Mouse (Mus musculus): ENCODE measurements around the gene Tbc1d1. TPM values are rescaled to one million over a fixed set of nuclear protein-coding genes. Genes with fewer than 3 reads are reported as not detected.
"Not testable (repeated sequence)": the region's sequence is repeated elsewhere in the genome, so short reads cannot be mapped to it uniquely, and the experiment has no call there.

The Tbc1d1 gene
- total RNA-seq, 2 experiments from 2014 or later: 10.4 to 11.0 TPM

DNA sequence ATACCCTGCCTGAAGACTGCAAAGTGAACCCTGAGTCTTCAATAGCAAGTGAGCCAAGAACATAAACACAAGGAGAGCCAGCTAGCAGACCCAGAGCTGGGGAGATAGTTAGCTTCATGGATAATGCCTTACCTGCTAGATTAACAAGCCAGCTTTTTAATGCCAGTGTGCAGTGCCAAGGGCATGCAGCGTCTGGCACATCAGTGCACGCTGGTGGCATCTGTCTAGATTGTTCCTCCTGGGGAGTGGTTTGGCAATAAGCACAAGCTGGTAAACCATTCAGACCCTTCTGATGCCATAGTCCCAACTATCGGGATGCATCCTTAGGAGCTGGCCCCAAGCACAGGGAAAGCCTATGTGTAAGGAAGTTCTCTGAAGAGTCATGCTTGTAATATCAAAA lies 185.6 kb downstream of the Tbc1d1 start:
- ATAC-seq (replicated peaks; ENCODE audit: low FRiP score, poor library complexity, severe bottlenecking): no peak

DNA sequence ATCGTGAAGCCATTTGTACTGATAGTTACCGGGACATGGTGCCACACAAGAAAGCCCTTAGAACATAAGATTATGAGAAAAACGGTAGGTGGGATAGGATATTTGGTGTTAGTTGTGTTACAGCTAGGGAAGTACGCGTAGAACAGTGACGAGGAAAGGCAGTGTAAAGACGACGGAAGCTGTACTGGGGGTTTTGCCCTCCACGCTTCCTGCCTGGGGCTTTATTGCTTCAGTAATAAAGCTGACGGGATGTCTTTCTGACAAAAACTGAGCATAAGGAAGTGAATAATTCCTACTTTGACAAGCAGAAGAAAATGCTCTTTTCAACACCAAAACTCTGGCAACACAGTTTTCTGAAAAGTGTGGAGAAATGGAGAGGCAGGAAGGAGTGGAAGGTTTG lies 186.0 kb downstream of the Tbc1d1 start:
- no peak for ATAC-seq (replicated peaks; ENCODE audit: low FRiP score, poor library complexity, severe bottlenecking)

DNA sequence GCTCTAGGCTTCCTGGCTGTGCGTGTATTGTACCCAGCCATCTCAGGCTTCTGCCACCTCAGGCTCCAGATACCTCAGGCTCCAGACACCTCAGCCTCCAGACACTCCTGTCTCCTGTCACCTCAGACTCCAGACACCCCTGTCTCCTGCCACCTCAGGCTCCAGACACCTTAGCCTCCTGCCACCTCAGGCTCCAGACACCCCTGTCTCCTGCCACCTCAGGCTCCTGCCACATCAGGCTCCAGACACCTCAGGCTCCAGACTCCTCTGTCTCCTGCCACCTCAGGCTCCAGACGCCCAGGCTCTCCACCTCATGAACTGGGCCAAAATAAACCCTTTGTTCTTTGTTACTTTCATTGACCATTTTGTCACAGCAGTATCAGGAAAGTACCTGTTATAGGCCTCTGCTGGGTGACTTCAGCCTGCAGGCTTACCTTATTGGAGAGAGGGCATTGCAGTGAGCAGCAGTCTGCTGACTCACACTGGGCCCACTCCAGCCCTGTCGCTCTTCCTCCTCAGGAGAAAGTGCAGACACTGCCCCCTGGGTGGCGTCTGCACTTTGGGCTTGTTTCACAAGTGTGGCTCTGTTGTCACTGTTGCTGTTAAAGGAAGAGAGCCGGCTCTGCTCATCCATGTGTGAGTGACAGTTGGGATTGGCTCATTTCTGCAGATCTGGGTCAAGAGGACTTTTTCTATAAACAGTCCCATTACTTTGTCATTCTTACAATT lies 188.0 kb downstream of the Tbc1d1 start:
- no peak for ATAC-seq (replicated peaks; ENCODE audit: low FRiP score, poor library complexity, severe bottlenecking)

DNA sequence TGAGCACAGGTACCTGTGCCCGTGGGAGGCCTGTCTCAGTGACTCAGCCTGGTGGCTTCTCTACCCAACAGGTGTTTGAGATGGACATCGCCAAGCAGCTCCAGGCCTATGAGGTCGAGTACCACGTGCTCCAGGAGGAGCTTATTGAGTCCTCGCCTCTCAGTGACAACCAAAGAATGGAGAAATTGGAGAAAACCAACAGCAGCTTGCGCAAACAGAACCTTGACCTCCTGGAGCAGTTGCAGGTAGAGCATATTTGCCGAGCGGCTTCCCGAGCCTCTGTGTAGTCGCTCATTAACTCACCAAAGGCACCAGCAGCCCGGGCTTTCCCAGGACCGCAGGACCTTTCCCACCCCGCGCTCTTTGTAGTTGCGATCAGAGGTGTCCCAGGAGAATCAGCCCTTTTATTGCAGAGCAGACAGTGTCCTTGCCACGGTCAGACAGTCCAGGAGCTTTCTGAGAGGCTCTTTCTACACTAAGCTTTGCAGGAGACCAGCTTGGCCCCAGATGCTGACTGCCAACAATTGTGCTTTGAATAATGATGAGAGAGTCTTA lies 189.2 kb downstream of the Tbc1d1 start:
- ATAC-seq (replicated peaks; ENCODE audit: low FRiP score, poor library complexity, severe bottlenecking): no peak

DNA sequence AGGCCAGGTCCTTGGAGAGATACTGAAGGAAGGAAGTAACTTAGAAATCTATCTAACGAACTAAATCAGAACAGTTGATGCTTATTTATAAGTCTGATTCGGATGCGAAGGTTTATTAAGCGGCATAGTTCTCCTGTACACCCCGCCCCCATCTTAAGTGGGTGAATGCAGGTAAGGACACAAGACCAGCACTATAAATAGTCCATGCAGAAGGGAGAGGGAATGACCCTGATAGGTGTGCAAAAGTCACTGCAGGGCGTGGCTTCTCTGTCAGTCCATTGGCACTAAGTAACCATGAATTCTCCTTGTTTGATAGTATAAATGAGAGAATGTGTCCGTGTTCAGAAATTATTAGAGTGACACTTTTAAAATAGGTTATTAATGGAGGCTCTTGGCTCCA lies 189.7 kb downstream of the Tbc1d1 start:
- ATAC-seq (replicated peaks; ENCODE audit: low FRiP score, poor library complexity, severe bottlenecking): no peak

DNA sequence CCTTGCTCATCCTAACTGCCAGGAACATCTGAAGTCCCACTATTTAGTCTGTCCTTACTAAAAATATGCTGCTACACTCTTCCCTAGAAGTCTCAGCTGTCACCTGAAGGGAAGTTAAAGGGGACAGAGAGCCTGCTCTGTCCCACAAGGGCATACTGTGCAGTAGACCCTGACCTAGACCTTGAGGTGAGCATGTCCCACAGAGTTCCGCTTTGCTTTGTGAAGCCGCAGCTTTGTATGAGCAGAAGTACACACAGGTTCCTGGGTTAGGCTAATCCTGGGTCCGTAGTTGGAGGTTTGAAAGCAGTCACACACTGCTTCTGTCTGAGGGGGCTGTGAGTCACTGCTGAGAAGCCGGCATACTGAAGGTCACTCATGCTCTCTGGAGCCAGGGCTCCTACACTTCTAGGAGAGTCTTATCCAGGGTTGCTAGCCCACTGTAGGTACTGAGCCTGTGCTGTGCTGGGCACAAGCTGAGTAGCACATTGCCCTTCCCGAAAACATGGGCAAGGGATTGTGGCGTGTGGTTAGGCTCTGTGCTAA lies 190.3 kb downstream of the Tbc1d1 start:
- no peak; the same call in 1 of the 2 replicates for ATAC-seq (replicated peaks; ENCODE audit: low FRiP score, poor library complexity, severe bottlenecking)

DNA sequence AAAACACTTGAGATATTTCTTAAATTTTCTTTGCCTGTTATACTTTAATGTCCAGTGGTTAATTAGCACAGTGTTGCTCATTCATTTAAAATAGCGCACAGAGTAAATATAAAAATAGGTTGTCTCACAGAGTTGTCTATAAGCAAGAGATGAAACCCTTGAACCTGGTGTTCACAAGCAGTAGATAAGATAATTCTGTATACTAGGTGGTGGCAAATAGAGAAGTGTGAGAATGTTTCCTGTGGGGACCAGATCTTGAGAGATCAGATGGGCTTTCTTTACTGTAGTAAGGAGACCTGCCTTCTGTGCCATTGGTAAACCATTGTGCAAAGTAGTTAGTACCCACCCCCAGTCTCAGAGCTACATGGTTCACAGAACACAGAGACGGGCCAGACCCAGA lies 192.1 kb downstream of the Tbc1d1 start:
- ATAC-seq (replicated peaks; ENCODE audit: low FRiP score, poor library complexity, severe bottlenecking): no peak

DNA sequence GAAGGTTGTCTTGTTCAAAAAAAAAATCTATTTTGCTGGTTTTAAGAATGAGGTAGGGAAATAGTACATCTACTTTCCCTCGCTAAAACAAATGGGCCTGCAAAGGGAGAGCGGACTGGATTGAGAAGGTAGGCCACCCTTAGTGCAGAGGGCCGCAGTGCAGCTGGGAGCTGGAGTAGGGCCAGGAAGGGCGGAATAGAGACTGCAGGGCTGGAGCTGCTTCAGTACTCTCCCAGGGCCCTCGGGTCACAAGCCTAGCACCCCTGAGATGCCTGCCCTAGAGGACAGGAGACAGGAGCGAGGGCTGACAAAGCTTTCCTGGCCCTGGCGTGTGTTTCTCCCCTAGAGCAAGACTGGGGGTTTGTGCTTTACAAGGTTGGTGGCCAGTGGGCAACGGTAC lies 192.7 kb downstream of the Tbc1d1 start:
- no peak for ATAC-seq (replicated peaks; ENCODE audit: low FRiP score, poor library complexity, severe bottlenecking)

DNA sequence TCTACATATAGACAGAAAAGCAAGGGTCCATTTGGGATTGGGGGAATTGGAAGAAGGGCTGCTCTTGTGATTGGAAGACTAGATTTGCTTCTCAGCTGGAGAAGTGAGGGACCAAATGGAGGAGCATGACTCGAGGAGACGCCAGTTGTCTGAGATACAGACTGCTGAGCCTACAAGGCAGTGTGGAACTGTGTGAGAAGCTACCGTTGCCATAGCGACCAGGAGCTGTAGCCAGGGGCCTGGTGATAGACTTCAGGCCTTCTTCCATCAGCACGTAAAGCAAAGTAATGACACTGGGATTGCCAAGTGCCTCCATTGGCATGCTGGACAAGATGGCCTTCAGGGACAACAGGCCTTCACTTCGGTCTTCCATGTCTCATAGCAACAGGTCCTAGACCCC lies 195.9 kb downstream of the Tbc1d1 start:
- no peak for ATAC-seq (replicated peaks; ENCODE audit: low FRiP score, poor library complexity, severe bottlenecking)

DNA sequence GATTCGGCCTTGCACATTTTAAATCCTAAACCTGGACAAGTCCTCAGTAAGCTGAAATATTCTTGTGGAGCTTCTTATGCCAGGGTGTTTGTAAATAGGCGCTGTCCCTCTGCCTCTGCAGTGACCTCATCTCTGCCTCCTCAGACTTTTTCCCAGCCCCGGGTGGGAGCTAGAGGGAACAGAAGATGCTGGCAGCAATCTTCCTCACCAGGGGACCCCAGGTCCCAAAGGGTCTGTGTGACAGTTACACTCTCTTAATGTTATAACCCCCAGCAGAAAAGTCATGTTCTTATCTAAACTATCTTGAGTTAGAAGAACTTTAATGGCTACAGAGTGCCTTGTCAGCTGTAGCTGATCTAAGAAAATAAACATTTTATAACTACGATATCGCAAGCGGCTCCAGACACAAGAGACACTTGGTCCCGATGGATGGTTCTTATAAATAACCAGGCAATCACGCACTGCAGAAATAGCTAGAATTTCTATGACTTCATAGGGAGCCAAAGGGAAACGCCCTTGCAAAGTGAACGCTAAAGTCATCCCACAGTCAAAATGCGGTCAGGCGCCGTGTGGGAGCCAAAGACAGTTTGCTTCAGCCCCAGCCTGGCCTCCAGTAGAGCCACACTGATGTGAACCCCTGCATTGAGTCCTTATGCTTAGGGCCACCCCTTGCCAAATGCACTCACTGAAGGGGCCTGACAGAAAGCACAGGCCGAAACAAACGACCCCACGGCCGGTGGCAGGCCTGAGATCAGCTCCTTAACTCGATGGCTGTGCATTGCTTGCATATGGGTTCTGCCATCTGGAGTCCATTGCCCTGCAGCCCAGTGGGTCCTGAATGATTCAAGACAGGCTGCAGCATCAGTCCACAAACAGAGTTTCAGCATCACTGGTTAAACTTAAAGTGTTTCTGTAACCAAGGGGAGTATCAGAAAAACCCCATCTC lies 202.8 kb downstream of the Tbc1d1 start:
- ATAC-seq (replicated peaks; ENCODE audit: low FRiP score, poor library complexity, severe bottlenecking): no peak

DNA sequence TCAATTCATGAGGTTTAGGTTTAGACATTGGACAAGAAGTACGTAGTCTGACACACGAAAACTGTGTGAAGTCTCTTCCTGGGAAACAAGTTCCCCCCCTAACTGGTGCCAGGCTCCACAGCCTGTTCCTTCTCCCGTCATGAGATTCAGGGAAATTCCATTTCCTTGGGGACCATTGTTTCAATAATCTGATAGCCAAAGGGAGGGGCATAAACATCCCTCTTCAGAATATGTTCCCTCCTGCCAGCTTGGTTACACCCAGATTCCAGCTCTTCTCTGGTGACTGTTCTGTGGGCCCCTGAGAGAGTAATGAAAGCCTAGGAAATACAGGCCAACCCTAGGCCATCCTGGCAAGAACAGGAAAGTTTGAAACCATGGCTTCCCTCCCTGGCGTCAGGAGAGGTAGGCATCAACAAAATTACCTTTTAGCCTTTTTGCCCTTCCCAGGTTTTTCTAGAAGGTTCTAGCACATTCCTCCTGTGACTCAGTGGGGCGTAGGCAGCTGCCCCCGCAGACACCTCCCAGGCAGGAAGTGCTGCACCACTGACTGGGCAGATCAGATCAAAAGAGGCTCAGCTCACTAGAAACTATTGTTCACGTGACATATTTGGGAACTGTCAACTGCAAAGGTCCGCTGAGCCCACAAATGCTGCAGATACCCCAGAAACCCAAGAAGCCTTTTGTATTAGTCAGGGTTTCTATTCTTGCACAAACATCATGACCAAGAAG lies 204.2 kb downstream of the Tbc1d1 start:
- no peak for ATAC-seq (replicated peaks; ENCODE audit: low FRiP score, poor library complexity, severe bottlenecking)

DNA sequence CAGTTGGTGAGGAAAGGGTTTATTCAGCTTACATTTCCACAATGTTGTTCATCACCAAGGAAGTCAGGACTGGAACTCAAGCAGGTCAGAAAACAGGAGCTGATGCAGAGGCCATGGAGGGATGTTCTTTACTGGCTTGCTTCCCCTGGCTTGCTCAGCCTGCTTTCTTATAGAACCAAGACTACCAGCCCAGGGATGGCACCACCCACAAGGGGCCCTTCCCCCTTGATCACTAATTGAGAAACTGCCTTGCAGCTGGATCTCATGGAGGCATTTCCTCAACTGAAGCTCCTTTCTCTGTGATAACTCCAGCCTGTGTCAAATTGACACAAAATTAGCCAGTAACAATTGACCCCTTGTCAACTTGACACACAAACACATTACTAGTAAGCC lies 204.8 kb downstream of the Tbc1d1 start:
- ATAC-seq (replicated peaks; ENCODE audit: low FRiP score, poor library complexity, severe bottlenecking): not testable (repeated sequence)

DNA sequence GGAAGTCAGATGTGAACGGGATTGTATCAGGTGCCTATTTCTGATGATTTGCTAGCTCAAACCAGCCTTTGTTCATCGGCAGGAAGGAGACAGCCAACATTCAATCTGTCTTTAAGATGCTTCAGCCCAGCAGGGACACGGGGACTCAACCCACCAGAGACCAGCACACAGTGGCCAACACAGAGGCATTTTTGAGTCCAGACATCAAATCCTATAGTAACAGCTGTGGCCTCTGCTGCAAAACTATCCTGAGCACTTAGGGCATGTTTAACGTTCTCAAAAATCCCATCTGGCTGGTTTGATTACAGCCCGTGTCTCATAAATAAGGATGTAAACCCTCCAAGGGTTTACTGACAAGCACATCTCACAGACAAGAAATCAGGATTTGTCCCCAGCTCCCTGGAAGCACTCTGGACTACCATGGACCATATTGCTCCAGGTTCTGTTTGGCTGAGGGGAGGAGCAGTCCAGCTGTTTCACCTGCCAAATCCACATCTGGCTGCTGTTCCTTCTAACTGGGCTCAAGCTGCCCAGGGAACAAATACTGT lies 207.8 kb downstream of the Tbc1d1 start:
- ATAC-seq (replicated peaks; ENCODE audit: low FRiP score, poor library complexity, severe bottlenecking): no peak

DNA sequence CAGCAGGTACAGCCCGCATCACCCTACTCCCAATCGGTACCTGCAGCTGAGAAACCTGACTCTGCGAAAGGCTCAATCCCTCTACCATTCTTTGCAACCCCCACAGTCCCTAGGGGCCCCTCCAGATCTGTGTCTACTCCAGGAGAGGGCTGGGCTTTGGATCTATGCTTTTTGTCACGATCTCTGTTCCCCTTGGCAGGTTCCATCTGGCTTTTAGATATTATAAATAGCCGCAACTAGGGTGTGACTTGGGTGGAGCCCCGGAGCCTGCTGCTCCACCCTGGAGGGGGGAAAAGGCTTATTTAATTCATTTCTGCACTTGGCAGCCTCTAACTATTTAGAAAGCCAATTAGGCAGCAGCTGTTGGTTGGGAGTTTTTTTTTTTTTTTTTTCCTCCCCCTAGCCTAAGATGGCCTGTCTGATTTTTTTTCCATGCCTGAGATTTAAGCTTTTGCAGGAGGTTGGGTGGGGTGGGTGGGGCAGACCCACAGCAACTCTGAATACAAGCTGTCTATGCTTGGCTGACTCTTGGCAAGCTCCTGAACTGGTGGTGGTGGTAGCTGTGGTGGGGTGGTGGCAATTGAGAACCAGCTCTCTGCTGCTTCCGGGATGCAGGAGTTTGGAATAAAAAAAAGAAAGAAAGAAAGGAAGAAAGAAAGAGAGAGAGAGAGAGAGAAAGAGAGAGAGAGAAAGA lies 208.5 kb downstream of the Tbc1d1 start:
- no peak for ATAC-seq (replicated peaks; ENCODE audit: low FRiP score, poor library complexity, severe bottlenecking)

DNA sequence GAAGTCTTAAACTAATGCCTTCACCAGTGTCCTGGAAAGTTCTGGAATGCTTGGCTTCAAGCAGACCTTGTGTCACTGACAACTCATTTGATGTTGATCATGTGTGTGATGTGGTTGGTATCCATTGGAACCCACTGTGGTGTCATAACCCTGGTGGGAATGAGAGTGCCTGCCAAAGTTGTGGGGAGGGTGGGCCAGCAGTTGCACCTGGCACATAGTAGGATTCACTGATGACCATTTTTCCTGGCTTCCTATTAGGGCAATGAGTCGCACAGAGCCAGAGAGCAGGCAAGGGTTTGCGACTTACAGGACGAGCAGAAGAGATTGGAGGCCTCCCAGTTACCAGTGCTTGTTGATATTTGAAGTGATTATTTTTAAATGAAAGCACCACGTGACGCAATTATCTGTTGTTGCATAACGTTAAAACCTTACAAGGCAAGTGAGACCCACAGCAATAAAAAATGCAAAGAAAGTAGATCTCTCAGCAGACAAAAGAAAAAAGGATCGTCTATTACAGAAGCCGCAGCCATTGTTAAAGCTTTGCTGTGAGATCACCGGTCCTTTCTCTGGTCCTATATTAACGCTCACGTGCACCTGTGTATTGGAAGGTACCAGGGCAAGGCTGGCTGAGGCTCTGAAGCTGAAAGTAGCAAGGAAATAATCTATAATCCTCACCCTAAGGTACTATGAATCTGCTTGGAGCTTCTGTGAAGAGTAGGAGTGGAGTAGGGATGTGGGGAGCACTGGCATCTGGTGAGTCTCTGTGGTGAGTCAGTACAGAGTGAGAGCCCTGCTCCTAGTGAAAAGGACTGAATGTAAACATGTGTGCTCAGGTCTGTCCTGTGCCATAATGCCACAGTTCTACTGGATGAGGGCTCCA lies 209.3 kb downstream of the Tbc1d1 start:
- ATAC-seq (replicated peaks; ENCODE audit: low FRiP score, poor library complexity, severe bottlenecking): no peak

DNA sequence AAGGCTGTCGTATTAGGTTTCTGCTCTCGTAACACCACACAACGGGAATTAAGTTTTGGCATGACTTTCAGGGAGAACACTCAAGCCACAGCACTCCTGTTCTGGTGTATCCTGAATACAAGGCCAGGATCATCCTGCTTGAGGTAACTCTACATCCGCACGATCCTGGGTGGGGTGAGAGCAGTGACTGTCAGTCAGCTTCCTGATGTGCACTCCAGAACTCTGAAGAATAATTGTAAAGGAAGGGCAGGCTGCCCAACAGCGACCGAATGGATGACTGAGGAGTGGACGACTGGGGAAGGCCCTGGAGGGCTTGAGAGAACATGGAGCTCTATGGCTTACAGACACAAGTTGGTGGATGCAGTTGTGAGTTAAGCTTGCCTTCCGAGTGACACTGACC lies 210.0 kb downstream of the Tbc1d1 start:
- no peak for ATAC-seq (replicated peaks; ENCODE audit: low FRiP score, poor library complexity, severe bottlenecking)

DNA sequence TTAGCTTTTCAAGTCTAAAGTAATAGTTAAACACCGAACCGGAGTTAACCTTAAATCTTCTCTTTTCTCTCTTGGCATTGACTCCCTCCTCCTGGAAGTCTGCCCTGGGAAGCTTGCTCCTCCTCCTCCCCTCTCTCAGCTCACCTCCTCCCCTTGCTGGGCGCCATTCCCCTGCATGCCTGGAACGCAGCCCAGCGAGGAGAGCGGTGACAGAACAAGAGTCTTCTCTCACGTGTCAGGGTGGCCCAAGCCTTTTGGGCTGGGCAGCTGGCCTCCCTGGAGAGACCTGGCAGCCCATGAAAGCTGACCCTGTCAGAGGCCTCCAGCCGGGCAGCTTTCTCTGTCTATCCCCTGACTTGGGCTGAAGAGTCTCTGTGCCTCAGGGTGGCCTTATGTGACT lies 211.3 kb downstream of the Tbc1d1 start:
- ATAC-seq (replicated peaks; ENCODE audit: low FRiP score, poor library complexity, severe bottlenecking): no peak

DNA sequence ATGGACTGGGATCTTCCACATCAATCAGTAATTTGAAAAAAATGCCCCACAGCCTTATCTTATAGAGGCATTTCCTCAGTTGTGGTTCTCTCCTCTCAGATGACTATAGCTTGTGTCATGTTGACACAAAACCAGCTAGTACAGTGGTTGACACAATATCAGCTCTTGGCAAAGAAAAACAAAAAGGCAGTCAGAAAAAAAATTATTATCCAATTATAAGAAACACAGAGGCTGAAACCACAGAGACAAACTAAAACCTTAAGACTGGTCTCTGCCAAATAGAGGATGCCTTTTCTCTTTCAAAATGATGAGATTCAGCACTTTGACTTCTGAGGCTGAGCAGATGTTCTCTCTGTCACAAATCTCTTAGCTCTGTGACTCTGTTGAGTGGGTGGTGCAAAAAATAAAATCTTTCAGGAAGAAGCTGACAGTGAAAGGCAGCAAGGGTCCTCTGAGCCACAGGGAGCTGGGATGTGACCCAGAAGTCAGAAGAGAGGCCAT lies 215.3 kb downstream of the Tbc1d1 start:
- ATAC-seq (replicated peaks; ENCODE audit: low FRiP score, poor library complexity, severe bottlenecking): no peak

Measured in erythroblast, adult 5-6 weeks (primary cell).